Comparison of ENCODE assay signal across 18 mouse cellular contexts in genomic region chr2:126606061-126606687, GRCm38 (mm10). TPM values are rescaled to one million over a fixed set of nuclear protein-coding genes. Genes with fewer than 3 reads are reported as not detected.
A peak's percentile ranks its signal among the peaks of the same experiment; 100 is the strongest.
DNase-seq lines count a peak whose midpoint lies in the region; ATAC-seq lines count a peak whose summit lies in the region.
"Had no signal": no experiment of that assay in that cellular context is flagged by ENCODE, and none has a peak within 500 bp of the region (broad histone marks: within the 10 kb centered on the region; RNA-seq: fewer than 3 reads in every experiment).

No protein-coding gene starts in this region.

- no peaks in the 10 kb centered on the region for H3K27me3 ChIP-seq in midbrain, embryonic 16.5 days (ENCODE audit: control insufficient read depth, insufficient read depth, low read depth, low read length)
- H3K27me3 ChIP-seq: CH12.LX; limb, embryonic 13.5 days; lung, embryonic 15.5 days; midbrain, embryonic 15.5 days; neural tube, embryonic 15.5 days; Patski had no signal

- H3K27ac ChIP-seq in midbrain, embryonic 16.5 days (ENCODE audit: low read length): no peak overlapping the region
- H3K27ac ChIP-seq: limb, embryonic 13.5 days; lung, embryonic 15.5 days; midbrain, embryonic 15.5 days; neural tube, embryonic 15.5 days had no signal

- WGBS in midbrain, embryonic 16.5 days: 90% methylated on average over 15 of the region's 15 CpGs

- no peaks in the 10 kb centered on the region for H3K4me1 ChIP-seq in midbrain, embryonic 16.5 days (ENCODE audit: control insufficient read depth, insufficient read depth, low read length)
- H3K4me1 ChIP-seq: lung, embryonic 15.5 days; midbrain, embryonic 15.5 days; neural tube, embryonic 15.5 days had no signal

- H3K4me2 ChIP-seq in midbrain, embryonic 16.5 days (ENCODE audit: low read length): no peak overlapping the region
- H3K4me2 ChIP-seq: limb, embryonic 13.5 days; lung, embryonic 15.5 days; midbrain, embryonic 15.5 days; neural tube, embryonic 15.5 days had no signal

- H3K9me3 ChIP-seq in midbrain, embryonic 16.5 days (replicated peaks; ENCODE audit: control insufficient read depth, low read length, poor library complexity, severe bottlenecking): no peaks in the 10 kb centered on the region
- H3K9me3 ChIP-seq: limb, embryonic 13.5 days; lung, embryonic 15.5 days; midbrain, embryonic 15.5 days; neural tube, embryonic 15.5 days had no signal

- no peak overlapping the region for H3K4me3 ChIP-seq in midbrain, embryonic 16.5 days (ENCODE audit: low read depth, low read length)
- H3K4me3 ChIP-seq: erythroblast, embryonic 14.5 days; heart, adult 2 months; limb, embryonic 13.5 days; lung, embryonic 15.5 days; midbrain, embryonic 15.5 days; neural tube, embryonic 15.5 days had no signal

- ATAC-seq in inflammation-experienced regulatory T-cells, adult 6 months: peak; percentile 99
- ATAC-seq in midbrain, embryonic 16.5 days: no peak
- ATAC-seq: midbrain, embryonic 15.5 days; Patski had no signal

- no peaks in the 10 kb centered on the region for H3K36me3 ChIP-seq in midbrain, embryonic 16.5 days (ENCODE audit: control insufficient read depth, insufficient read depth, low read length)
- H3K36me3 ChIP-seq: limb, embryonic 13.5 days; lung, embryonic 15.5 days; midbrain, embryonic 15.5 days; neural tube, embryonic 15.5 days had no signal

- peak; percentile 46 for DNase-seq in lung, postnatal 36 days
- no peak for DNase-seq in lung, postnatal 10 days
- DNase-seq in CD8-positive naive resting alpha-beta T cell, adult 2 months (ENCODE audit: low read depth in 2 of 2, low spot score in 2 of 2): peak; percentile 80 to 82
- peak; percentile 17 to 43 for DNase-seq in thymus, adult 18-20 months
- DNase-seq in embryo, embryonic 10.5 days (ENCODE audit: low spot score): no peak
- no peak for DNase-seq in cerebellum, adult 8-10 months
- DNase-seq: adrenal gland, adult 8-10 months; kidney, postnatal 25 days had no signal

- H3K9ac ChIP-seq in midbrain, embryonic 16.5 days (ENCODE audit: low read depth, low read length): no peak overlapping the region
- H3K9ac ChIP-seq: limb, embryonic 13.5 days; lung, embryonic 15.5 days; midbrain, embryonic 15.5 days; neural tube, embryonic 15.5 days had no signal

RNA-seq across cellular contexts. Expression of gene Hdc, which starts 12.9 kb away (rescaled TPM):
- 1 to 10 TPM in 1 of 3 experiments, under 1 TPM in 2; 0.96 to 2.1 (median 0.97) TPM for polyA plus RNA-seq in inflammation-experienced regulatory T-cells, adult 6 months (2017; shearing (Covaris generic))
- 1.1 and 1.7 TPM in 2 replicates for polyA plus RNA-seq in midbrain, embryonic 16.5 days (2015; fragmentation: Nextera tagmentation; extraction: Ambion mirVana)

RNA-seq across cellular contexts. Expression of gene Slc27a2, which starts 54.0 kb away (rescaled TPM):
- polyA plus RNA-seq in inflammation-experienced regulatory T-cells, adult 6 months (2017; shearing (Covaris generic)): not detected
- polyA plus RNA-seq in midbrain, embryonic 16.5 days (2015; fragmentation: Nextera tagmentation; extraction: Ambion mirVana): 14.0 and 14.6 TPM in 2 replicates
- polyA plus RNA-seq: erythroblast, embryonic 14.5 days; Patski had no signal

Comparison
In these comparisons a context has a peak if more than half of its experiments do, and no peak if none do; other contexts are left out.
1. DNase-seq: peak in lung, postnatal 36 days (single experiment), CD8-positive naive resting alpha-beta T cell, adult 2 months (2 of 2) and thymus, adult 18-20 months (2 of 2); none in lung, postnatal 10 days (single experiment), embryo, embryonic 10.5 days (single experiment) and cerebellum, adult 8-10 months (single experiment).
2. RNA of gene Slc27a2, which starts 54.0 kb away (polyA plus RNA-seq): 14.0 to 14.6 TPM in midbrain, embryonic 16.5 days; not detected in inflammation-experienced regulatory T-cells, adult 6 months; every median in the first group is over 10 times any median in the second.